Mouse (Mus musculus) kidney, postnatal 0 days (tissue): ENCODE data around the gene Lin54. TPM values are rescaled to one million over a fixed set of nuclear protein-coding genes. Genes with fewer than 3 reads are reported as not detected.

Source experiments
- ATAC-seq: fragments of 200-750 bp; cut with Nextera tagmentation; replicated peaks from 2 replicates; pipeline ENCODE4 v1.8.0; 2017; ENCODE audit warnings: low read depth, moderate number of reproducible peaks, moderate TSS enrichment, moderate library complexity; ENCODE audit not compliant: low FRiP score
- DNase-seq: peaks from one replicate; pipeline ENCODE4 v3.0.0-alpha.2; 2016; ENCODE audit warnings: low spot score
- H3K27ac ChIP-seq: fragments of 300-500 bp; sonication (generic); 2 replicates; pipeline ENCODE4 v1.5.1; 2014; ENCODE audit warnings: mild to moderate bottlenecking
- H3K27me3 ChIP-seq: fragments of 300-500 bp; sonication (generic); 2 replicates; pipeline ENCODE4 v1.6.1; 2014; ENCODE audit warnings: low read length, mixed read lengths; ENCODE audit not compliant: insufficient read depth
- H3K36me3 ChIP-seq: fragments of 300-500 bp; sonication (generic); 2 replicates; pipeline ENCODE4 v1.6.1; 2014; ENCODE audit warnings: low read length, mixed read lengths; ENCODE audit not compliant: insufficient read depth
- H3K4me1 ChIP-seq: fragments of 300-500 bp; sonication (generic); replicated peaks from 2 replicates; pipeline ENCODE4 v1.6.1; 2014; ENCODE audit warnings: antibody characterized with exemption, low read length, mixed read lengths; ENCODE audit not compliant: insufficient read depth
- H3K4me2 ChIP-seq: fragments of 300-500 bp; sonication (generic); 2 replicates; pipeline ENCODE4 v1.6.1; 2014; ENCODE audit warnings: mild to moderate bottlenecking, low read length, moderate library complexity, mixed read lengths
- H3K4me3 ChIP-seq: fragments of 300-500 bp; sonication (generic); replicated peaks from 2 replicates; pipeline ENCODE4 v1.5.1; 2014; ENCODE audit warnings: low read depth, low read length
- H3K9ac ChIP-seq: fragments of 300-500 bp; sonication (generic); 2 replicates; pipeline ENCODE4 v1.6.1; 2014; ENCODE audit warnings: low read depth, low read length
- H3K9me3 ChIP-seq: fragments of 300-500 bp; sonication (generic); replicated peaks from 2 replicates; pipeline ENCODE4 v1.6.1; 2016; ENCODE audit warnings: low read length, inconsistent platforms, mixed read lengths
- CTCF ChIP-seq: IDR thresholded peaks from 2 replicates; pipeline ENCODE4 v1.5.1; 2016; ENCODE audit warnings: antibody characterized with exemption, low read depth, mild to moderate bottlenecking, moderate library complexity
- WGBS: fragments of 180-500 bp; shearing (Covaris S2); extraction: QIAGEN DNeasy Blood & Tissue Kit; methylation state at CpG from one replicate; pipeline ENCODE4 v1.1.7; 2014; 5-methylcytosine and 5-hydroxymethylcytosine counted together
- polyA plus RNA-seq: library from polyadenylated mRNA; unstranded; fragments of >200 nt; fragmentation: Nextera tagmentation; extraction: Ambion mirVana; gene quantifications from 2 replicates; pipeline ENCODE4 v1.2.1, GENCODE M21; 2015

The Lin54 gene
- polyA plus RNA-seq, 1 experiment from 2014 or later = 8.6 TPM

DNA sequence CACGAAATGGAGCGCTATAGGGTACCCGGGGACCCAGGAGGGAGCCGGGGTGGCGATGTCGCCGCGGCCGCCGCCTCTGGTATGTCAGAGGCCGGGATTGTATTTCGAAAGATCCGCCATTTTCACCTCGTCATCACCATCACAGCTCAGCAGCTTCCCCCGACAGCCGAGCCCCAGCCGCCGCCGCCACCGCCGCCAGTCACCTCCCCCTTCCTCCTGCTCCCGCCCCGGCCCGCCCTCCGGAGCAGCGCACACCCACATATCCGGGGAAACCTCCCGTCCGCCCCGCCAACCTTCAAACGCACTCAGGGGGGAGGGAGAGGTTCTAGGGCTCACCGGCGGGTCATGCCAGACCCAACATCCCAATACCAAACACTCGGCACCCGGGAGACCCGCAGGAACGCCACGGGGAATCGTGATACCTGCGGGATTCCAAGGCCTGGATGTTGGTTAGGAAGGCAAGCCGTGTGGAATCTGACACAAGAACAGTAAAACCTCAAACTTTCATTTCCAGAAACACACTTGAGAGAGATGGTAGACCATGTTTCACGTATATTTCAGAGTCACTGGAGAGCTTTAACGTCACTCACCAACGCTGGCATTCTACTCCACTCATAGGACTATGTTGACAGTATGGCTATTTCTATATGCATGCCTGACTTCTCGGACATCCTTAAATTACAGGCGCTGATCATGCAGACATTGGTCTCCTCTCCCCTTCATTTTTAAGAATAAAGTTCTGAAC, 1.8 kb downstream of the Lin54 start:
- no peak for TF ChIP-seq CTCF
- DNase-seq = peak; percentile 92
- Histone ChIP-seq H3K4me1 (peaks cover 10% of the 10 kb centered on the region; the same call in 1 of the 2 replicates), H3K4me3 (peak overlapping the region; percentile 73), H3K27ac (peak overlapping the region; percentile 80), H3K27me3 (no peaks in the 10 kb centered on the region), H3K36me3 (no peaks in the 10 kb centered on the region), H3K9ac (peak overlapping the region; percentile 82), H3K4me2 (peak overlapping the region; percentile 81), H3K9me3 (no peaks in the 10 kb centered on the region)
- peak; percentile 77 for ATAC-seq
- under 1% methylated on average over 43 of the region's 46 CpGs for WGBS

DNA sequence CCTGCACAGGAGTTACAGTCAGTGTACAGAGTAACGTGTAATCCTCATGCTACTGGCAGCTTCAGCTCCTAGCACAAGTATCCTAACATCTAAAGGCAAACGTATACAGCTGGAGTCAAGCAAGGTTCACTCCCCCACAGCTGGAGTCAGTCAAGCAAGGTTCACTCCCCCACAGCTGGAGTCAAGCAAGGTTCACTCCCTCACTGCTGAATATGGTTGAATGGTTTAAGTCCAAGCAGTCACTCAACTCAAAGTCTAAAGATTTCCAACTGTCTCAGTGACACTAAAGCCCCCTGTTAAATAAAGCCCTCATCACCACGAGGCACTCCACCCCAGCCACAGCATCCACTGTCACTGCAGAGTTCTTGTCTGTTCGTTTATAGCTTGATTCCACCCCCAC, 8.7 kb downstream of the Lin54 start:
- WGBS = 22% methylated on average over 4 of the region's 4 CpGs
- Histone ChIP-seq H3K4me3 (no peak overlapping the region), H3K9me3 (no peaks in the 10 kb centered on the region), H3K27me3 (no peaks in the 10 kb centered on the region), H3K9ac (no peak overlapping the region), H3K4me2 (no peak overlapping the region), H3K27ac (no peak overlapping the region), H3K4me1 (peaks cover 6% of the 10 kb centered on the region; the same call in 1 of the 2 replicates), H3K36me3 (no peaks in the 10 kb centered on the region)
- ATAC-seq (peak; percentile 84), DNase-seq (peak; percentile 70)
- no peak for TF ChIP-seq CTCF

DNA sequence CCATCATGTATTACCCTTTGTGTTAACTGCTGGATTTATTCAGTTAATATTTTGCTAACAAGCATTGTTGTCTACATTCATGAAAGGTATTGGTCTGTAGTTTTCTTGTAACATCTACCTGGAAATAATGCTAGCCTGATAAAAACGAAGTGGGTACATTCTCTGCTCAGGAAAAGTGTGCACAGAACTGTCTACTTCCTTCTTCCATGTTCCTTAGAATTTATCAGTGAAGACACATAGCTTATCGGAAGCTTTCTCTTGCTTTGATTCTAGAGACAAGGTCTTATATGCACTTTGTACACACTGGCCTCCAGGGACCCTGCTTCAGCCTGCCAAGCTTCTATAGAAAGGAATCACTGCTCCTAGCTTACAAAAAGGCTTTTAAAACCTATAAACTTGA, 11.1 kb downstream of the Lin54 start:
- no peak for TF ChIP-seq CTCF
- Histone ChIP-seq H3K4me3 (no peak overlapping the region), H3K27ac (no peak overlapping the region), H3K9me3 (no peaks in the 10 kb centered on the region), H3K36me3 (no peaks in the 10 kb centered on the region), H3K27me3 (no peaks in the 10 kb centered on the region), H3K4me2 (no peak overlapping the region), H3K4me1 (peaks cover 6% of the 10 kb centered on the region; the same call in 1 of the 2 replicates), H3K9ac (no peak overlapping the region)
- DNase-seq (no peak), ATAC-seq (no peak)
- 77% methylated on average over 2 of the region's 2 CpGs for WGBS

DNA sequence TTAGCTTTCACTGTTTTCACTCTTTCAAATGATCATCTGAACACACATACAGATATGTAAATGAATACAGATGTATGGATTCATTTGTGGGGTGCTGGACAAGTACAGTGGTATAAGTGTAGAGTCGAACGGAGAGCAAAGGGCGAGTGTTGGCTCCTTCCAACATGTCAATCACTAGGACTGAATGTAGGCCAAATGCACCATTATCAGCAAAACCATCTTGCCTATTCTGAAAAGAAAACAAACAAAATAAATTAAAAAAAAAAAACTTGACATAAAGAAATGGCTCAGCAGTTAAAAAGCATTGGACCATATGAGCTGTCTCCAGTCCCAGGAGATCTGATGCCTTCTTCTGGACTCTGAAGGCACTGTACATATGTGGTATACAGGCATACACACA, 12.2 kb downstream of the Lin54 start:
- no peak for TF ChIP-seq CTCF
- Histone ChIP-seq H3K27me3 (no peaks in the 10 kb centered on the region), H3K27ac (no peak overlapping the region), H3K4me1 (peaks cover 6% of the 10 kb centered on the region; the same call in 1 of the 2 replicates), H3K4me3 (no peak overlapping the region), H3K9me3 (no peaks in the 10 kb centered on the region), H3K9ac (no peak overlapping the region), H3K36me3 (no peaks in the 10 kb centered on the region), H3K4me2 (no peak overlapping the region)
- no peak for DNase-seq
- 82% methylated on average over 3 of the region's 3 CpGs for WGBS
- ATAC-seq = no peak

DNA sequence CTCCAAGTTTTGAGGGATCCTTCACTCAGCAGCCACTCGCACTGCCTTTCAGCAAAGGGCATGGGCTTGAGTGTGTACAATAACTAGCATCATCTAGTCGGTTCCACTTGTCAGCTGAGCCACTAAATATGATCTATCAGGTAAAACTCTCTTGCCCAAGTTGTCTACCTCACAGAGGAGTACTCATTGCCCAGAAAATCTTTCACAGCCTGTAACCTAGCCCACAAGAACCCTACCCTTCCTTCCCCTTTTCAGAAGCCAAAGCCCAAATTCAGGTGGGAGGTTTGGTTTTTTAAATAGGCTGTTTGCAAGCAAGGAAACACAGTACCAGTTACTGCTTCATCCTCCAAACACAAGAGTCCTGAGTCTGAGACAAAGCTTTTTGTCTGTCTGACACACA, 13.3 kb downstream of the Lin54 start:
- H3K4me2 ChIP-seq = no peak overlapping the region
- H3K9ac ChIP-seq = no peak overlapping the region
- H3K9me3 ChIP-seq = no peaks in the 10 kb centered on the region
- peaks cover 6% of the 10 kb centered on the region; the same call in 1 of the 2 replicates for H3K4me1 ChIP-seq
- H3K27ac ChIP-seq = no peak overlapping the region
- H3K4me3 ChIP-seq = no peak overlapping the region
- 79% methylated on average over 2 of the region's 2 CpGs for WGBS
- H3K36me3 ChIP-seq = no peaks in the 10 kb centered on the region
- no peak for TF ChIP-seq CTCF
- H3K27me3 ChIP-seq = no peaks in the 10 kb centered on the region
- no peak for ATAC-seq
- no peak for DNase-seq

DNA sequence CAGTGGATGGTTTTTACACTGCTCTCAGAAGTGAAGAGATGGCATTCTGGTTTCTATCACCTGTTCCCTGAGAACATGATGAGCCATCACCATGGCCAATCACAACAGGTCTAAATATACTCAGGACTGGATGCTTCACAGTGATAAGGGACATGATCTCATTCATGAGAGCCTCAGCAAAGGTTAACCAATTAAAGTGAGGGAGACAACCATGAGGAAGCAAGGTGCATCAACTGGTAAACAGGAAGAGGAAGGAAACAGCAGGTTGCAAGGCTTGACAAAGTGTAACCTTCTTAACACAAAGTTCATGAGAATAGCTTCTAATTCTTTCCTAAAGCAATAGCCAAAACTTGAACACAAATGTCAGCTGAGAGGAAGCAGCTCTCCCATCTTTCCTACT, 16.9 kb downstream of the Lin54 start:
- DNase-seq (no peak), ATAC-seq (no peak)
- Histone ChIP-seq H3K9ac (no peak overlapping the region), H3K4me1 (no peaks in the 10 kb centered on the region), H3K27me3 (no peaks in the 10 kb centered on the region), H3K27ac (no peak overlapping the region), H3K36me3 (no peaks in the 10 kb centered on the region), H3K4me3 (no peak overlapping the region), H3K4me2 (no peak overlapping the region), H3K9me3 (no peaks in the 10 kb centered on the region)
- no peak for TF ChIP-seq CTCF
